Mouse (Mus musculus): ENCODE results near the gene D1Ertd622e. TPM values are rescaled to one million over a fixed set of nuclear protein-coding genes. Genes with fewer than 3 reads are reported as not detected.

Gene D1Ertd622e
- polyA plus RNA-seq, 1 experiment from 2014 or later: 42.4 TPM

DNA sequence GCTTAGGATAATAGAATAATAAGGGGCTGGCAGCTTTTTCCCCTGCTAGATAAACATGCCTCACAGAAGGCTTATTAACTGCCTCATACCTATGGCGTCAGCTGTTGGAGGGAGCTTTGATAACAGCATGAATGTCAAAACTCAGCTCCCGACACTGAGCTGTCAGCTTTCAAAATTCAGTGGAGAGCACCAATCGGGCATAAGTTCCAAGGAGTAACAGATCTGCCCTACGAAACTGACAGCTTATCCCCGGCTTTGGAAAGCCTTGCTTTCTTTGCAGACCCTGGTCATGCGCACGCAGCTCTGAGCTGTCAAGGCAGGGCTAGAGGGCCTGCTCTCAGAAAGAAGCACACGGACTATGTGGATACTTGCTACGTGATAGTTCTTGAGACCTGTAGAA, 91.1 kb downstream of the D1Ertd622e start:
- H3K9me3 ChIP-seq (replicated peaks): no peaks in the 10 kb centered on the region
- no peak overlapping the region for H3K4me3 ChIP-seq
- no peaks in the 10 kb centered on the region for H3K4me1 ChIP-seq
- no peak overlapping the region for H3K27ac ChIP-seq
- H3K36me3 ChIP-seq: no peaks in the 10 kb centered on the region
- no peak overlapping the region for H3K9ac ChIP-seq
- H3K4me2 ChIP-seq: no peak overlapping the region
- ATAC-seq: no peak
- whole genome bisulfite sequencing (ENCODE audit: insufficient replicate concordance): 64% methylated on average over 9 of the region's 9 CpGs
- H3K27me3 ChIP-seq (replicated peaks): no peaks in the 10 kb centered on the region

DNA sequence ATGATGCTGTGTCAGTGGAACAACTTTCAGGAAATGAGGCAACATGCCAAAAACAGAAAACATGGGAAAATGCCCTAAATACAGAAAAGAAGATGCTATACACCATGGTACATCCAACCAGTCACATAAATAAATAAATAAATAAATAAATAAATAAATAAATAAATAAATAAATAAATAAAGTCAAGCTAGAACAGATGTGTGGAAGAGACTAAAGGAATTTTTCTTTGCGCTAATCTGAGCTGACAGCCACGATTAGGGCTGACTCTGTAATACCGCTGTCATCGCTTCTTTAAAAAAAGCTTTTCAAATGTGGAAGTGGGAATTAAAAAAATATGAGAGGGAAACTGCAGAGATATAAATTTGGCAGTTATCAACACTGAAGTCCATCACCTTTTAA, 93.9 kb downstream of the D1Ertd622e start:
- Histone ChIP-seq H3K4me2 (no peak overlapping the region), H3K27ac (no peak overlapping the region), H3K4me1 (no peaks in the 10 kb centered on the region), H3K9ac (no peak overlapping the region), H3K4me3 (no peak overlapping the region), H3K36me3 (no peaks in the 10 kb centered on the region), H3K9me3 (replicated peaks) (no peaks in the 10 kb centered on the region), H3K27me3 (replicated peaks) (no peaks in the 10 kb centered on the region)
- no peak for ATAC-seq
- WGBS (ENCODE audit: insufficient replicate concordance): 84% methylated on average over 4 of the region's 4 CpGs

DNA sequence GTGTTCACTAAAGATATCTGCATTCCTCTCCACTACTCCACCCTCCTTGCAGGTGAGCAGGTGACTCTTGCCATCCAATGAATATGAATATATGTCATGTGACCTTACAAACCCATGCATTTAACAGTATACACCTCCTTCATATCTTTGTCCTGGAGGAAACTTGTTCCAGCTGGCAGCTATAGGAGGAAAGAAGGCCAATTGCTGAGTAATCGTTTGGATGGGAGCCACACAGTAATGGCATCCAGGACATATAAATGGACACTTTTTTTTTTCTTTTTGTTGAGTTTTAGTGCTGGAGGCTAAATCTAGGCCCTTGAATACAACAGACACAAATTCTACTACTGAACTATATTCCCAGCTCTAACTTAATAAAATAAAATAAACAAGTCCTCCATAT, 97.2 kb downstream of the D1Ertd622e start:
- Histone ChIP-seq H3K4me3 (no peak overlapping the region), H3K4me1 (no peaks in the 10 kb centered on the region), H3K9ac (no peak overlapping the region), H3K36me3 (no peaks in the 10 kb centered on the region), H3K9me3 (replicated peaks) (no peaks in the 10 kb centered on the region), H3K27ac (no peak overlapping the region), H3K4me2 (no peak overlapping the region), H3K27me3 (replicated peaks) (no peaks in the 10 kb centered on the region)
- WGBS (ENCODE audit: insufficient replicate concordance): 64% methylated on average over 1 of the region's 1 CpGs
- ATAC-seq: no peak

DNA sequence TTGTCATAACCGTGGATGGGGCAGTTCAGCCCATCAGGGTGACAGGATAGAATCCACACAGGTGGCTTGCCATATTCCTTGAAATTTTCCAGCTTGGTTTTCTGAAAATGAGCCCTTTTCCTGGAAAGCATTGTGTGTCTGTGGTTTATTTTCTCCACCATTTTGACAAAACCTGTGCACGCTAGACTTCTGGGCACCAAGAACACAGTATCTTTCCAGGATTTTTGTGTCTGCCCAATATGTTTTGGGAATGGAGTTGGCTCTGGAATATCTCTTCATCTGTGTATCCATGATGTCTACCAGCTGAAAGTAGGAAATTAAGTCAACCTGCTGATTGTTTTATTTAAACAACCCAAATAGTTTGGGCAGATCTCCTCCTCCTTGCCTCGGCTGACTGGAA, 99.0 kb downstream of the D1Ertd622e start:
- H3K36me3 ChIP-seq: no peaks in the 10 kb centered on the region
- no peak for ATAC-seq
- H3K4me3 ChIP-seq: no peak overlapping the region
- no peaks in the 10 kb centered on the region for H3K4me1 ChIP-seq
- 64% methylated on average over 3 of the region's 3 CpGs for WGBS (ENCODE audit: insufficient replicate concordance)
- no peak overlapping the region for H3K9ac ChIP-seq
- H3K27me3 ChIP-seq (replicated peaks): no peaks in the 10 kb centered on the region
- no peak overlapping the region for H3K27ac ChIP-seq
- no peak overlapping the region for H3K4me2 ChIP-seq
- no peaks in the 10 kb centered on the region for H3K9me3 ChIP-seq (replicated peaks)

Other genes starting within 250 kb of the D1Ertd622e start
- 17.8 and 20.2 TPM in 2 replicates for gene Gin1, start 108.1 kb upstream of the D1Ertd622e start, polyA plus RNA-seq (2016; fragmentation: Nextera tagmentation; extraction: Ambion mirVana)
- 22.7 and 23.7 TPM in 2 replicates for gene Ppip5k2, start 108.3 kb upstream of the D1Ertd622e start, polyA plus RNA-seq (2016; fragmentation: Nextera tagmentation; extraction: Ambion mirVana)